10 mouse cellular contexts compared by ENCODE assay signal in genomic region chr3:98348705-98349104, GRCm38 (mm10). TPM values are rescaled to one million over a fixed set of nuclear protein-coding genes. Genes with fewer than 3 reads are reported as not detected.
DNase-seq lines count a peak whose midpoint lies in the region; ATAC-seq and TF ChIP-seq lines count a peak whose summit lies in the region.
"Had no signal": no experiment of that assay in that cellular context is flagged by ENCODE, and none has a peak within 500 bp of the region (broad histone marks: within the 10 kb centered on the region; RNA-seq: fewer than 3 reads in every experiment).

No protein-coding gene starts in this region.

- peak overlapping the region; percentile 11; the same call in 1 of the 2 replicates for H3K4me2 ChIP-seq in liver, postnatal 0 days (ENCODE audit: low read depth, low read length)
- H3K4me2 ChIP-seq: heart, embryonic 13.5 days had no signal

- 25% methylated on average over 8 of the region's 8 CpGs for WGBS in embryonic facial prominence, embryonic 10.5 days
- 12% methylated on average over 8 of the region's 8 CpGs for WGBS in liver, postnatal 0 days (ENCODE audit: insufficient replicate concordance)

- no peak overlapping the region for H3K27ac ChIP-seq in embryonic facial prominence, embryonic 10.5 days (replicated peaks)
- H3K27ac ChIP-seq in liver, postnatal 0 days (ENCODE audit: low read depth), result no peak overlapping the region
- no peak overlapping the region for H3K27ac ChIP-seq in gastrocnemius, adult 2 months
- H3K27ac ChIP-seq: heart, embryonic 13.5 days; limb, embryonic 10.5 days had no signal

- peaks cover 5% of the 10 kb centered on the region; the same call in 1 of the 2 replicates for H3K4me1 ChIP-seq in embryonic facial prominence, embryonic 10.5 days
- H3K4me1 ChIP-seq in liver, postnatal 0 days (ENCODE audit: insufficient read depth), result no peaks in the 10 kb centered on the region
- H3K4me1 ChIP-seq: limb, embryonic 10.5 days had no signal

- H3K36me3 ChIP-seq in embryonic facial prominence, embryonic 10.5 days (replicated peaks), result no peaks in the 10 kb centered on the region
- no peaks in the 10 kb centered on the region for H3K36me3 ChIP-seq in liver, postnatal 0 days (replicated peaks; ENCODE audit: insufficient read depth, low read length)
- H3K36me3 ChIP-seq: heart, embryonic 13.5 days; limb, embryonic 10.5 days had no signal

- H3K9ac ChIP-seq in liver, postnatal 0 days (replicated peaks), result no peak overlapping the region
- H3K9ac ChIP-seq: heart, embryonic 13.5 days had no signal

- H3K4me3 ChIP-seq in embryonic facial prominence, embryonic 10.5 days, result no peak overlapping the region
- H3K4me3 ChIP-seq in liver, postnatal 0 days (ENCODE audit: low read depth, low read length), result no peak overlapping the region
- no peak overlapping the region for H3K4me3 ChIP-seq in gastrocnemius, adult 2 months
- H3K4me3 ChIP-seq: heart, embryonic 13.5 days; limb, embryonic 10.5 days had no signal

- 0 out of 2 replicates have a peak, but pooled peaks cover 3% of the 10 kb centered on the region for H3K27me3 ChIP-seq in embryonic facial prominence, embryonic 10.5 days (replicated peaks; ENCODE audit: low read depth, poor library complexity, severe bottlenecking)
- no peaks in the 10 kb centered on the region for H3K27me3 ChIP-seq in liver, postnatal 0 days (ENCODE audit: insufficient read depth, low read length)

- TF ChIP-seq EP300 in liver, postnatal 0 days (IDR thresholded peaks at IDR 0.05; ENCODE audit: low read depth), result no peak

- peak; percentile 42 for DNase-seq in 3134 (ENCODE audit: extremely low read depth, insufficient read length, low spot score)
- DNase-seq in B cell, adult 2 months, result peak; percentile 39 to 43
- DNase-seq in embryonic facial prominence, embryonic 10.5 days (ENCODE audit: low spot score), result peak; percentile 37
- DNase-seq in liver, postnatal 0 days, result peak; percentile 22
- DNase-seq in gastrocnemius, adult 2 months, result no peak
- no peak for DNase-seq in ovary, postnatal 10 days (ENCODE audit: low spot score)
- no peak for DNase-seq in cerebellum, postnatal 10 days
- no peak for DNase-seq in adrenal gland, postnatal 14 days

- TF ChIP-seq CTCF in liver, postnatal 0 days (IDR thresholded peaks at IDR 0.05; ENCODE audit: low read depth), result no peak
- no peak for TF ChIP-seq CTCF in gastrocnemius, adult 2 months (IDR thresholded peaks at IDR 0.05)

- 0 out of 2 replicates have a peak, but pooled peaks have one; percentile 27 for ATAC-seq in liver, postnatal 0 days

- no peaks in the 10 kb centered on the region for H3K9me3 ChIP-seq in embryonic facial prominence, embryonic 10.5 days
- no peaks in the 10 kb centered on the region for H3K9me3 ChIP-seq in liver, postnatal 0 days (ENCODE audit: low read length)
- H3K9me3 ChIP-seq: heart, embryonic 13.5 days; limb, embryonic 10.5 days had no signal

- intact Hi-C loops in gastrocnemius, adult 2 months (cut with DNase I), result no loop called here

RNA-seq across cellular contexts. Expression of gene Phgdh, which starts 8.9 kb away (rescaled TPM):
- polyA plus RNA-seq in embryonic facial prominence, embryonic 10.5 days (2016; fragmentation: Nextera tagmentation; extraction: Ambion mirVana), result 373 and 379 TPM in 2 replicates
- polyA plus RNA-seq in liver, postnatal 0 days (2015; fragmentation: Nextera tagmentation; extraction: Ambion mirVana), result 25.6 and 32.7 TPM in 2 replicates
- 1 to 10 TPM; 1.1 to 1.9 TPM for total RNA-seq in gastrocnemius, adult 2 months (2021)
- 21.0 and 25.2 TPM in 2 replicates for total RNA-seq in adrenal gland, postnatal 14 days (2021)

RNA-seq across cellular contexts. Expression of gene Zfp697, which starts 33.6 kb away (rescaled TPM):
- 8.2 and 8.8 TPM in 2 replicates for polyA plus RNA-seq in embryonic facial prominence, embryonic 10.5 days (2016; fragmentation: Nextera tagmentation; extraction: Ambion mirVana)
- polyA plus RNA-seq in liver, postnatal 0 days (2015; fragmentation: Nextera tagmentation; extraction: Ambion mirVana), result 2.8 and 2.9 TPM in 2 replicates
- total RNA-seq in gastrocnemius, adult 2 months (2021), result 1 to 10 TPM; 1.1 to 1.6 TPM
- total RNA-seq in adrenal gland, postnatal 14 days (2021), result 3.4 and 4.3 TPM in 2 replicates

Comparison
In these comparisons a context has a peak if more than half of its experiments do, and no peak if none do; other contexts are left out.
1. DNase-seq: peak in 3134 (single experiment), B cell, adult 2 months (2 of 2), embryonic facial prominence, embryonic 10.5 days (single experiment) and liver, postnatal 0 days (single experiment); none in gastrocnemius, adult 2 months (single experiment), ovary, postnatal 10 days (single experiment), cerebellum, postnatal 10 days (0 of 2) and adrenal gland, postnatal 14 days (single experiment).